Mouse (Mus musculus) forebrain, embryonic 14.5 days (tissue): ENCODE results near the gene Exoc4. TPM values are rescaled to one million over a fixed set of nuclear protein-coding genes. Genes with fewer than 3 reads are reported as not detected.
A peak's percentile ranks its signal among the peaks of the same experiment; 100 is the strongest.

Source experiments
- ATAC-seq: fragments of 200-750 bp; cut with Nextera tagmentation; 2 replicates; pipeline ENCODE4 v1.8.0; 2017; ENCODE audit warnings: mild to moderate bottlenecking, moderate library complexity
- DNase-seq: peaks from one replicate; pipeline ENCODE4 v3.0.0-alpha.2; 2015; ENCODE audit warnings: low spot score
- H3K27ac ChIP-seq: fragments of 300-500 bp; sonication (generic); 2 replicates; pipeline ENCODE4 v1.5.1; 2014; ENCODE audit warnings: low read depth, mild to moderate bottlenecking, control low read depth, low read length, moderate library complexity
- H3K27me3 ChIP-seq: fragments of 300-500 bp; sonication (generic); replicated peaks from 2 replicates; pipeline ENCODE4 v1.6.1; 2014; ENCODE audit warnings: low read length, control low read depth, mixed read lengths; ENCODE audit not compliant: control insufficient read depth, insufficient read depth
- H3K36me3 ChIP-seq: fragments of 300-500 bp; sonication (generic); 2 replicates; pipeline ENCODE4 v1.6.1; 2014; ENCODE audit warnings: low read length, control low read depth; ENCODE audit not compliant: control insufficient read depth, insufficient read depth
- H3K4me1 ChIP-seq: fragments of 300-500 bp; sonication (generic); 2 replicates; pipeline ENCODE4 v1.6.1; 2014; ENCODE audit warnings: antibody characterized with exemption, low read length, control low read depth; ENCODE audit not compliant: control insufficient read depth, insufficient read depth
- H3K4me2 ChIP-seq: fragments of 300-500 bp; sonication (generic); 2 replicates; pipeline ENCODE4 v1.6.1; 2014; ENCODE audit warnings: mild to moderate bottlenecking, control low read depth, low read length
- H3K4me3 ChIP-seq: fragments of 300-500 bp; sonication (generic); 2 replicates; pipeline ENCODE4 v1.5.1; 2014; ENCODE audit warnings: low read depth, low read length, control low read depth
- H3K9ac ChIP-seq: fragments of 300-500 bp; sonication (generic); 2 replicates; pipeline ENCODE4 v1.6.1; 2014; ENCODE audit warnings: mild to moderate bottlenecking, low read length, control low read depth, moderate library complexity
- H3K9me3 ChIP-seq: fragments of 300-500 bp; sonication (generic); replicated peaks from 2 replicates; pipeline ENCODE4 v1.6.1; 2016; ENCODE audit warnings: low read length, control low read depth, mixed read lengths; ENCODE audit not compliant: control insufficient read depth
- WGBS: fragments of 180-500 bp; shearing (Covaris S2); extraction: QIAGEN DNeasy Blood & Tissue Kit; methylation state at CpG from one replicate; pipeline ENCODE4 v1.1.7; 2014; 5-methylcytosine and 5-hydroxymethylcytosine counted together
- polyA plus RNA-seq: library from polyadenylated mRNA; unstranded; fragments of >200 nt; fragmentation: Nextera tagmentation; extraction: Ambion mirVana; gene quantifications from 2 replicates; pipeline ENCODE4 v1.2.1, GENCODE M21; 2014

The Exoc4 gene
- polyA plus RNA-seq, 1 experiment from 2014 or later: 35.8 TPM

DNA sequence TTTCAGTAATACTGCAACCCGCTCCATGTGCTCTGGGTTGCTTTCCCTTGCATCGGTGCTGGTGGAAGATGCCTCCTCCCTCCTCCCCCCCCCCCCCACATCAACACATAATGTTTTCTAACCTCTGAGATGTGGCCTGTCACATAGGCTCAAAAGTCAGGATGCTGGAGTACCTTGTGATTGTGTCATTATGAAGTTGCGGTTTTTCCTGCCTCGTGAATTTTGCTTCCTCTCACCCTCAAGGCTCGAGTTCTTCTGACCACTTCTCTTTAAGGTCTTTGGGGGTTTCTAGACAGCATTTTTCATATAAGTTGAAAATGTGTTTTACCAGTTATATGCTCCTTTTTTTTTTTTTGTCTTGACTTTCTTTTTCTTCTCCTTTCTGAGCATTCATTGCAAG, 507.1 kb downstream of the Exoc4 start:
- no peak overlapping the region for H3K4me2 ChIP-seq

DNA sequence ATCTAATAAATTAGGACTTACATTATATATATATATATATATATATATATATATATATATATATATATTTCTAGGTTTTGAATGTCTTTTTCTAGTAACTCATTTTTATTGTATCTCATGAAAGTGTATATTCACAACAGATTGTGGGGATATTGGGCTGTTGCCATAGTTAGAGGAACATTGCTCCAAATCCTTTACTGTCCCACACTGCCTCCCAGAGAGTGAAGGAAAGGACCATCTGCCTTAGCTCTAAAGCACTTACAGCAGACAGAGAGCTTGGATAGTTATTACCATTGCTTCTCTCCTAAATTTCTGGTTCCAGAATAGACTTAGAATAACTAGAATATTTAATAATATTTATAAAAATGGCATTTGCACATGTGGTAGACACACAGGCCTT, 512.7 kb downstream of the Exoc4 start:
- Histone ChIP-seq H3K4me3 (no peak overlapping the region), H3K36me3 (no peaks in the 10 kb centered on the region), H3K4me1 (no peaks in the 10 kb centered on the region; the same call in 1 of the 2 replicates), H3K27me3 (no peaks in the 10 kb centered on the region), H3K27ac (no peak overlapping the region), H3K9me3 (no peaks in the 10 kb centered on the region), H3K9ac (no peak overlapping the region), H3K4me2 (no peak overlapping the region)
- DNase-seq (peak; percentile 30), ATAC-seq (no peak)

More for the DNA sequence above, 507.1 kb downstream of the Exoc4 start:
- DNase-seq (no peak), ATAC-seq (no peak)
- Histone ChIP-seq H3K9me3 (no peaks in the 10 kb centered on the region), H3K36me3 (no peaks in the 10 kb centered on the region), H3K27ac (no peak overlapping the region), H3K27me3 (no peaks in the 10 kb centered on the region), H3K4me3 (no peak overlapping the region), H3K9ac (no peak overlapping the region), H3K4me1 (no peaks in the 10 kb centered on the region)
- 98% methylated on average over 5 of the region's 5 CpGs for WGBS

DNA sequence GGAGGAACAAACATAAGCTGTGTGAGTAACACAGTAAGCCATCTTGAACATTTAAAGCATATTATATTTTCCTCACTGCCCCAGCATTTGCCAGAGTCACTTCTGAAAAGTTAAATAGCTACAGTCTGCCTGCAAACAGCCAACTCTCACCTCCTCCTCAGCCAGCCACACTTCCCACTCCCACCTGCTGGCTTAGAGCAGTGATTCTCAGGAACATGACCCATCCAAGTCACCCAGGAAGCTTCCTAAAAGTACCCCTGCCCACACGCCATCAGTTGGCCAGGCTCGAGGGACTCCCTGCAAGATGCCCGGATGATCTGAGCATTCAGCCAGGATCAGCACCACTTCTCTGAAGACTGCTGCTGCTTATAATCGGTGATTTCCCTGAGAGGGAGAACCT, 514.4 kb downstream of the Exoc4 start:
- Histone ChIP-seq H3K4me3 (no peak overlapping the region), H3K36me3 (no peaks in the 10 kb centered on the region), H3K4me2 (no peak overlapping the region), H3K4me1 (no peaks in the 10 kb centered on the region; the same call in 1 of the 2 replicates), H3K9ac (no peak overlapping the region), H3K27me3 (no peaks in the 10 kb centered on the region), H3K27ac (no peak overlapping the region), H3K9me3 (no peaks in the 10 kb centered on the region)
- no peak for DNase-seq
- 83% methylated on average over 4 of the region's 4 CpGs for WGBS
- no peak for ATAC-seq

DNA sequence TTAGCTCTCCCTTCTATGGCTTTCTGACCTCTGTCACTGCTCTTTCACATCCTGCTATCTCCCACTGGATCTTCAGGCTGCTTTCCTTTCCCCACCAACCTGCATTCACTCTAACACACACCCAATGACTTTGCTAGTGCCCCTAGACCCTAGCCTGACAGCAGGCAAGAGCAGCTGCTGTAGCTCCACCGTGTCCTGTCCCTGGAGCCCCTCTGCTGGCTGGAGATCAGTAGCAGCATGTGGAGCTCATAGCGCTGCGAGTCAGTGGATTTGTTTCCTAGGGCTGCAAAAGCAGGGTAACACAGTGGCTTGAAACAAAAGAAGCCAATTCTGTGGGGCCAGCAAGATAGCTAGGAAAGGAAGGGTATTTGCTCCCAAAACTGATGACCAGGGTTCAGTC, 515.1 kb downstream of the Exoc4 start:
- no peak for DNase-seq
- 52% methylated on average over 3 of the region's 3 CpGs for WGBS
- H3K4me2 ChIP-seq: no peak overlapping the region
- H3K4me3 ChIP-seq: no peak overlapping the region
- H3K9ac ChIP-seq: no peak overlapping the region
- no peaks in the 10 kb centered on the region; the same call in 1 of the 2 replicates for H3K4me1 ChIP-seq
- no peaks in the 10 kb centered on the region for H3K9me3 ChIP-seq
- no peak; the same call in 1 of the 2 replicates for ATAC-seq
- no peak overlapping the region for H3K27ac ChIP-seq
- H3K27me3 ChIP-seq: no peaks in the 10 kb centered on the region
- H3K36me3 ChIP-seq: no peaks in the 10 kb centered on the region

DNA sequence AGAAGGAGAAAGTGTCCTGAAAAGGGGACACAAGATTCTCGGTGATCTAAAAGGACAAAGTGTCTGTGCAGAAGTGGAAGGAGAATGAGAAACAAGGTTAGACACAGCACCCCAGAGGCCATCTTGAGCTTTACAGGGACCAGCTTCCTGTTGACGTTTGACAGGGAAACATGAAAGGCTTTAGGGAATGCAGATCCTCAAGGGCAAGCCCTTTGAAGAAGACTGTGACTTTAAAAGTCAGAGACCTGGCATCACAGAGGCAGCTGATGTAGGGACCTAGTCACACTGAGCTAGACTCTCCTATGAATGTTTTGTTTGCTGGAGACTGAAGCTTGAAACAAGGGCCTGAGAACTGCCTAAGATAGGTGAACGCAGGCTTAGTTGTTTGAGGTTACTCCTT, 520.4 kb downstream of the Exoc4 start:
- peaks cover 7% of the 10 kb centered on the region for H3K4me1 ChIP-seq
- H3K36me3 ChIP-seq: no peaks in the 10 kb centered on the region
- DNase-seq (no peak), ATAC-seq (no peak)
- no peak overlapping the region for H3K27ac ChIP-seq
- no peak overlapping the region for H3K9ac ChIP-seq
- H3K4me2 ChIP-seq: no peak overlapping the region
- no peaks in the 10 kb centered on the region for H3K27me3 ChIP-seq
- 72% methylated on average over 3 of the region's 3 CpGs for WGBS
- H3K4me3 ChIP-seq: no peak overlapping the region
- no peaks in the 10 kb centered on the region for H3K9me3 ChIP-seq

DNA sequence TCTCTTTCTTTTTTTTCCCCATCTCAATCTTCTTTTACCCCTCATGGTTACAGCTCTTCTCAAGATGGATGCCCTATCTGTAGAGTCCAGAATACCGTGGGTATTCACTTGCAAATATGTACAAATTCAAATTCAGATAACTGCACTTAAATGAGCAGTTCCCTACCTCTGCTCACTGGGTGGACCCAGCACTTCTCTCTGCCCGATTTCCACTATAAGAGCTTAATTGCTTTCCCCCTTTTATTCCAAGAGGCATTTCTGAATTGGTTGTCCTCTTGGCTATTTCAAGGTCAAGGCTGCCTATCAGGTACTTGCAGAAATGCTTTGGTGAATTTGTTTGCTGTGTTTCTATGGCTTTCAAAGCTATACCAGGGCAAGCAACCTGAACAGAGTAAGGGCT, 521.1 kb downstream of the Exoc4 start:
- H3K4me3 ChIP-seq: no peak overlapping the region
- 35% methylated on average over 2 of the region's 2 CpGs for WGBS

DNA sequence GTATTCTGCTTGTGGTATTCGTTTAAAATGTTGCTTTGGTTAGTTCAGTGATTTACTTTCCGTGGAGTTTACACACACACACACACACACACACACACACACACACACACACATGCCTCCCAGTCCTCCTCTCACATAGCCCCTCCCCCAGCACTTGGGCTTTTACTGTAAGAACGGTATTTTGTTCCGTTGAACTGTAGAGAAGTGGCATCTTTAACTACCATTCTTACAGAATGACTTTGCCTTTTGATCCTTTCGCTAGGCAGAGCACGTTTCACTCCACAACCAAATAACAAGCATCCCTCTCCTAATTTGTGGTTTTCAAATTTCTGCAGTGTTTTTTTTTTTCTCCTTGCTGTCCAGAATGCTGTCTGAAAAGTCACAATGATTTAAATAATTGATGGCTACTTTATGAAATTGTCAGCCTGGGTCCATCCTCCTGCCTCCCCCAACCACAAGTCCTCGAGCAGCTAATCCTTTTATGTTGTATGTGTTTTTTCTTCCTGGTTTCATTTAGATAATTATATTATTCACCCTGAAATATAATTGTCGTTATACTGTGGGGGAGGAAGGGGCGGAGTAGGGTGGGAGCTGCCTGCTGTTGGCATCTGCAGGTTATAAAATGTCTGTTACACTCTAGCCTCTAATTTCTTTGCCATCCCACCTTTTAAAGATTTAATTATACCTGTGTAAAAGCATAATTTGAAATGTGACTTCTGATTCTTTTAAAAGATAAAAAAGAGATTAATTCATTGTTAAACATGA, 523.8 kb downstream of the Exoc4 start:
- peaks cover 7% of the 10 kb centered on the region; the same call in 1 of the 2 replicates for H3K4me1 ChIP-seq
- H3K4me2 ChIP-seq: no peak overlapping the region
- no peaks in the 10 kb centered on the region for H3K9me3 ChIP-seq
- H3K9ac ChIP-seq: no peak overlapping the region
- H3K27me3 ChIP-seq: no peaks in the 10 kb centered on the region
- ATAC-seq (0 out of 2 replicates have a peak, but pooled peaks have one; percentile 29), DNase-seq (peak; percentile 65)
- no peaks in the 10 kb centered on the region for H3K36me3 ChIP-seq
- no peak overlapping the region for H3K27ac ChIP-seq
- H3K4me3 ChIP-seq: no peak overlapping the region
- 48% methylated on average over 9 of the region's 9 CpGs for WGBS

More for the DNA sequence above, 521.1 kb downstream of the Exoc4 start:
- no peaks in the 10 kb centered on the region for H3K36me3 ChIP-seq
- no peak overlapping the region for H3K4me2 ChIP-seq
- ATAC-seq (no peak), DNase-seq (no peak)
- H3K27ac ChIP-seq: no peak overlapping the region
- H3K9me3 ChIP-seq: no peaks in the 10 kb centered on the region
- no peak overlapping the region for H3K9ac ChIP-seq
- peaks cover 7% of the 10 kb centered on the region; the same call in 1 of the 2 replicates for H3K4me1 ChIP-seq
- H3K27me3 ChIP-seq: no peaks in the 10 kb centered on the region

DNA sequence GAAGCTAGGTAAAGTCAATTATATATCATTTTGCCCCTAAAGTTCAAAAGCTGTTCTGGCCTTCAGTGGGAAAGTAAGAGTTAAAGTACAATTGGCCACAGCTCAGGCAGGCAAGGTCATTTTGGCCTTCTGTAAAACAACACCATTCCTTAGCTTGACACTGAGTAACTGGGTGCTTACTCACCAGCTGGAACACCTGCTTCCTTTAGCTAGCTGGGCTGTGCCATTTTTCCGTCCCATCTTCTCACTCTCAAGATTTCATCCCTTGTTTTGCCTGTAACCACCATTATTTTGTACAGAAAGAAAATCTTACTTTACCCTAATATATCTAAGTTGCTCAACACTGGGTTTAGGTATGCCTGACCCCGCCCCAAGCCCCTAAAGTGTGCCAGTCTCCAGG, 543.7 kb downstream of the Exoc4 start:
- DNase-seq (no peak), ATAC-seq (no peak)
- H3K4me2 ChIP-seq: no peak overlapping the region
- no peak overlapping the region for H3K9ac ChIP-seq
- no peaks in the 10 kb centered on the region for H3K9me3 ChIP-seq
- no peak overlapping the region for H3K27ac ChIP-seq
- no peaks in the 10 kb centered on the region for H3K4me1 ChIP-seq
- H3K36me3 ChIP-seq: no peaks in the 10 kb centered on the region
- 80% methylated on average over 2 of the region's 2 CpGs for WGBS
- H3K27me3 ChIP-seq: no peaks in the 10 kb centered on the region
- no peak overlapping the region for H3K4me3 ChIP-seq

DNA sequence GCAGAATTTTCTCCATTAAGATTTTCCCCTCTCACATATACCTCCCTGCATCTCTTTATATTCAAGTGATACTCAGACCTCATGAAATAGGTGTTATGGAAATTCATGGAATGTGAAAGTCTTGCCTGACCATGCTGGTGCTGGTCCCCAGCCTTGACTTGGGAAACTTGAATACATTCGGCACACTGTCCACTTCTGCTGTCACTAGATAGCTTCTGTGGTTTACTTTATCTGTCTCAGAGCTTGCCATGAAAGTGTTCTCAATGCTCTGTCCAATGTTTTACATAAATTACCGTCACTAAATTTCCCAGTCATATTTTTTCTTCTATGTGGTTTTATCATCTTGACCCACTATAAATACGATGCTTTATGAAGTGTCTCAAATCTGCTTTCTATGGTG, 552.4 kb downstream of the Exoc4 start:
- H3K4me3 ChIP-seq: no peak overlapping the region
- H3K27ac ChIP-seq: no peak overlapping the region
- ATAC-seq (no peak), DNase-seq (no peak)
- no peak overlapping the region for H3K4me2 ChIP-seq
- no peaks in the 10 kb centered on the region for H3K27me3 ChIP-seq
- H3K36me3 ChIP-seq: no peaks in the 10 kb centered on the region
- 0 out of 2 replicates have a peak, but pooled peaks cover 8% of the 10 kb centered on the region for H3K4me1 ChIP-seq
- no peak overlapping the region for H3K9ac ChIP-seq
- 96% methylated on average over 3 of the region's 3 CpGs for WGBS
- H3K9me3 ChIP-seq: no peaks in the 10 kb centered on the region
